Mouse (Mus musculus) heart, adult 2 months (tissue): ENCODE measurements around the gene Yju2.

ENCODE experiments used
- CTCF ChIP-seq: fragments of 200-600 bp; IDR thresholded peaks from 2 replicates; pipeline ENCODE4 v1.8.1; 2022; ENCODE audit warnings: antibody characterized with exemption, mild to moderate bottlenecking, moderate library complexity
- EP300 ChIP-seq: fragments of 200-500 bp; IDR thresholded peaks from 2 replicates; pipeline ENCODE4 v1.6.1; 2011; ENCODE audit warnings: low read depth, low read length, control low read depth; ENCODE audit not compliant: insufficient read depth

GRCm38 (mm10) chr17:55971453-55971852 lies 12.6 kb downstream of the Yju2 start:
- TF ChIP-seq EP300 (no peak), CTCF (no peak)
